Mouse (Mus musculus): ENCODE results near the gene Cxcl14. TPM values are rescaled to one million over a fixed set of nuclear protein-coding genes. Genes with fewer than 3 reads are reported as not detected.

The Cxcl14 gene
- total and polyA plus RNA-seq, 3 experiments, result not detected

DNA sequence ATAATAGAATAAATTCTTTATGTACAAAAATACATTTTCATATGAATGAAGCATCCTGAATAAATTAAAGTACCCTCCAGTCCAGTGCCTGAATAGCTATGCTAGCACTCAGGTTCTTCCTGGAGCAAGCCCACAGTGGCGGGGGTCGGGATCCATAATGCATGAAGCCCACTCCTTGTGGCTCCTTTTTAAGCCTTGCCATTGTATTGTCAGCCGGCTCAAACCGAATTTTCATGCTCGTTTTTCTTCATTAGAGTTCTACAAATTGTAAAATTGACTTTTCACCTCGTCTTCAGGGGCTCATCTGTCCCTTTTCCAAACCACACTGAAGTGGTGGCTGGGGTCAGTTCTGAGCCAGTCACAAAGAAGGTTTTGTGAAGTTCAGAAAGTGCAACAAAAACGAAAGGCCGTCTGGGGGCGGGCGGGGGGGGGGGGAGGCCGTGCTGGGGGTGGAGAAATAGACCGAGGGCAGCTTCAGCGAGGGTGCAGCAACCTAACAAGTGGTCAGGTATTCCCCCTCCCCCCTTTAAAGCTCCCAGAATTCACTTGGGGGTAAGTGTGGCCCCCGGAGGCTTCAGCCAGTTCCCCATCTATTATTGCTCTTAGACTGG lies 45.7 kb downstream of the Cxcl14 start:
- TF ChIP-seq JUND (IDR thresholded peaks at IDR 0.05; ENCODE audit: low read depth, low read length), result no peak
- TF ChIP-seq NRF1 (IDR thresholded peaks at IDR 0.05; ENCODE audit: insufficient read depth, low read depth, low read length, poor library complexity, severe bottlenecking), result no peak
- no peak for TF ChIP-seq CTCF (IDR thresholded peaks at IDR 0.05 in 2 of 3, conservative IDR thresholded peaks at IDR 0.05 in 1 of 3; ENCODE audit: control insufficient read depth in 1 of 3, insufficient read depth in 1 of 3, low read depth in 2 of 3, low read length in 3 of 3, poor library complexity in 1 of 3, severe bottlenecking in 1 of 3)
- TF ChIP-seq EP300 (IDR thresholded peaks at IDR 0.05; ENCODE audit: low read depth in 1 of 2, low read length in 2 of 2), result no peak
- no peak for TF ChIP-seq ZMIZ1 (IDR thresholded peaks at IDR 0.05; ENCODE audit: low read depth, low read length)
- no peak for TF ChIP-seq RAD21 (IDR thresholded peaks at IDR 0.05; ENCODE audit: low read depth, low read length)
- no peak for TF ChIP-seq MAX (IDR thresholded peaks at IDR 0.05; ENCODE audit: low read length)
- no peak for TF ChIP-seq USF2 (IDR thresholded peaks at IDR 0.05; ENCODE audit: borderline replicate concordance in 1 of 2, insufficient read depth in 1 of 2, low read depth in 1 of 2, low read length in 2 of 2)
- no peak for TF ChIP-seq USF1 (IDR thresholded peaks at IDR 0.05; ENCODE audit: low read depth, low read length)
- no peak for TF ChIP-seq ZNF384 (IDR thresholded peaks at IDR 0.05; ENCODE audit: low read depth, low read length)
- TF ChIP-seq RCOR1 (IDR thresholded peaks at IDR 0.05; ENCODE audit: low read depth, low read length), result no peak
- no peak for TF ChIP-seq SMC3 (IDR thresholded peaks at IDR 0.05; ENCODE audit: low read depth, low read length)
- no peak for TF ChIP-seq MYC (IDR thresholded peaks at IDR 0.05; ENCODE audit: low read depth, low read length)
- no peak for TF ChIP-seq MYB (IDR thresholded peaks at IDR 0.05; ENCODE audit: low read depth, low read length)
- TF ChIP-seq CHD1 (IDR thresholded peaks at IDR 0.05; ENCODE audit: low read depth, low read length), result no peak
- TF ChIP-seq ZKSCAN1 (IDR thresholded peaks at IDR 0.05; ENCODE audit: low read depth, low read length), result no peak
- no peak for TF ChIP-seq MAZ (IDR thresholded peaks at IDR 0.05; ENCODE audit: low read depth, low read length)
- TF ChIP-seq TAL1 (IDR thresholded peaks at IDR 0.05; ENCODE audit: low read length), result no peak
- TF ChIP-seq GATA1 (IDR thresholded peaks at IDR 0.05; ENCODE audit: low read depth, low read length), result no peak
- TF ChIP-seq POLR2A (IDR thresholded peaks at IDR 0.05; ENCODE audit: control insufficient read depth in 1 of 2, insufficient read depth in 1 of 2, low read depth in 1 of 2, low read length in 2 of 2, poor library complexity in 1 of 2), result no peak
- Histone ChIP-seq H3K27ac (ENCODE audit: control insufficient read depth, low read depth, low read length) (no peak overlapping the region), H3K4me3 (ENCODE audit: control insufficient read depth in 1 of 2, insufficient read depth in 1 of 2, low read depth in 2 of 2, low read length in 2 of 2) (no peak overlapping the region), H3K9ac (ENCODE audit: control insufficient read depth, low read depth, low read length, poor library complexity, severe bottlenecking) (no peak overlapping the region), H3K79me2 (ENCODE audit: control insufficient read depth, insufficient read depth, low read length, poor library complexity) (no peaks in the 10 kb centered on the region), H3K27me3 (ENCODE audit: control insufficient read depth in 1 of 2, insufficient read depth in 2 of 2, low read length in 2 of 2) (no peaks in the 10 kb centered on the region), H3K36me3 (ENCODE audit: control insufficient read depth in 1 of 2, insufficient read depth in 2 of 2, low read length in 2 of 2) (no peaks in the 10 kb centered on the region), H3K9me3 (replicated peaks; ENCODE audit: insufficient read depth, low read length) (no peaks in the 10 kb centered on the region), H3K4me1 (ENCODE audit: control insufficient read depth in 1 of 2, insufficient read depth in 2 of 2, low read length in 2 of 2) (no peaks in the 10 kb centered on the region)
- DNase-seq (ENCODE audit: low read depth, low spot score), result no peak
